Mouse (Mus musculus) ovary, postnatal 14 days (tissue): ENCODE results near the gene Oxtr.

ENCODE experiments used
- DNase-seq: peaks from one replicate; pipeline ENCODE4 v3.0.0; 2022; ENCODE audit warnings: low spot score

Gene Oxtr

DNA sequence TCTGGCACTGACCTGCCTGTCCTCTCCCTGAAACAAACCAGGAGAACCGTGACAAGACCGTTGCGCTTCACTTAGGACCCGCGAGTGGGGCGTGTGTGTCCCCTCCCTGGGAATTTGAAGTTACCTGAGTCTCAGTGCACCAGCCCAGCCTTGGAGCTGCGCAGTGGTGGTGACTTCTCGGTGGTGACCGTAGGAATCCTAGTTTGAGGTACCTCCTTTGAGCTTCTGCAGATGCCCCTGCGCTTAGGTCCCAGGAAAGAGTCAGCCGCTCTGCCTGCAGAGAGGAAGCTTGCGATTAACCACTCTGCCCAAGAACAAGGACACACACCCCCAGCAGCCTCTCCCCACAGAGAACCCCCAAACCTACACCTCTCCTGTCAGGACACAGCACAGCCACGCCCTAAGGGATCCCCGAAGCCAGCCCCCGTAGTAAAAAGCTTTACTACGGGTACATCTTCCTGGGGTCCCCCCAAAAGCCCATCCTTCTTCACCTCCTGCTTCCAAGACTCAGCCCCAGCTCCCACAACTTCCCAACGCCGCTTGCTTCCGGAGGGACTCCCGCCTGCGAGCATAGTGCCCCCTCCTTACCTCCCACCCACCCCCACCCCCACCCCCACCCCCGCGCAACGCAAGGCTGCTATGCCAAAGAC lies at the start of gene Oxtr:
TSS of gene Oxtr (minus strand) at position 34 of the 650 bp plus-strand sequence.
- no peak for DNase-seq

DNA sequence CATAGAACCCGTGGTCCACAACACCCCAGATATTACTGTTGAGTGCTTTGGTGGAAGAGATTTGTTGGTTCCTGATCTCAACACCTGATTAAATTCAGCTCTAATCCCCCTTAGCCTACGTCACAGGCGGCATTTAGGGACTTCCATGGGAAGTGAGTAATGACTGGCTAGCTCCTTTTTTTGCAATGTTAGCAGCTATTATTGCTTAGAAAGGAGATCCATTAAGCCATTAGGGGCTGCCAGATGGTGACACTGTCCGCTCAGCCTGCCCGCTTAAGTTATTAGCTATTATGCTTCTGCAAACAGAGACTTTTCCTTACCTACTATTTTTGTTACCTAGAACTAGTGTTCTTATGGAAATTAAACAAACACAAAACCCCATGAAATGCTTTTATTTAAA lies 35.7 kb upstream of the Oxtr start:
- DNase-seq: no peak

DNA sequence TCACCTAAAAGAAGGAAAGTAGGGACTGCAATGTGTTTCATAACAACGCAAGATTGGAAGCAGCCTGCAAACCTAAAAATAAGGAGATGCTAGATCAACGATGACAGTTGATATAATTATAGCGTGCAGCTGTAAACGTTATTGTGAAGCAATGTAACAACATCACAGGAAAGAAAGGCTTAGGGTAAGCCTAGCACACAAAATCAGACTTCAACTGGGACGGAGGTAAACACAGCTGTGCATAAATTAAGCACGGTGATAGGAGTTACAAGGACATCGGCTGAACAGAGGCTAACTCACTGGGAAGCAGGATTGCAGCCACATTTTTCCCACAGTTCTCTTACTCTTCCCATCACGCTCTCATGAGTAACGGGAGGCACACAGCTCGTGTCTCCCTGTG lies 34.7 kb upstream of the Oxtr start:
- no peak for DNase-seq

DNA sequence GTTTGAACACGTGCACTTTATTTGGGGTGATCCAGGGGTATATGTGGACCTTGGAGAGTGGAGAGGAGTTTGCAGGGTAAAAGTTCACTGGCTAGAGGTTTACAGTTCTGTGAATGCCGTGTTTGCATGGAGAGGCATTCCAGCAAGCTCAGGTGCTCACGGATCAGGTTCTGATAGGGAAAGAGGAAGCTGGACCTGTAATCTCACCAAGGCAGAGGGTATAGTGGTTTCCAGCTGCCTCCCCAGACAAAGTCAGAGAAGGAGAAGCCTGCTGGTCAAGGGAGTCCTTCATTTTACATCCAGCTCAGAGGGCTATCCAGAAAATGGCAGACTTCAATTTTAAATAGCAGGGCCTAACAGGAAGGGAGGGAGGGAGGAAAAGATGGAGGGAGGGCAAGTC lies 28.2 kb upstream of the Oxtr start:
- no peak for DNase-seq

DNA sequence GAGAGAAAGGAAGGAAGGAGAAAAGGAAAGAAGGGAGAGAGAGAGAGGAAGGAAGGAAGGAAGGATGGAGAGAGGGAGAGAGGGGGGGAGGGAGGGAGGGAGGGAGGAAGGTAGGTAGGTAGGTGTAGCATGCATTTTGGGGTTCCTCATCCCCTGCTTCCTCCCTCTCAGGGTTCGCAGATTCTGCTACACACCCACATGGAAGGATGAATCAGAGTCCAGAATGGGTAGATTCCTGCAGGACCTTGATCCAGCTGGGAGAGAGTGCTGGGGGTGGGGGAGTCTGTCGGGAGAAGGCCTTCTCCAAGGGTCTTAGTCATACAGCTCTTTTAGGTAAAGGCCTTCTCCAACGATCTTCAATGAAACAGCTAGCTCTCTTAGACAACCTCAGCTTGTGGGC lies 27.8 kb upstream of the Oxtr start:
- no peak for DNase-seq

DNA sequence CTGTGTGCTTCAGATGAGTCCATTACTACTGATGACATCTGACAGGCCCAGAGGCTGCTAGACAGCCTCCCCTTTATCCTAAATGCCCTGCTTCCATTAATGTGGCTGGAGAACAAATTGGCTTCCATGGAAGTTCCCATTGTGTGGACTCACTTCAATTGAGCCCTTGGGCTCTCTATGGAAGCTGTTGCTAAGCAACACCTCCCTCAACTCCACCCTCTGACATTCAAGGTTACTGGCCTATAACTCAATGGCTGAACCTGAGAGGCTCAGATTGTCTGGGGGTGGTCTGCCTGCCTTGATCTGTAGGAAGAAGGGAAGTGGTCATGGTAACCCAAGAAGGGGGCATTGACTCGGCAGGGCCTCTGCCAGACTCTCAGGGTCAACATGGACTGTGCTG lies 26.8 kb upstream of the Oxtr start:
- DNase-seq: no peak

DNA sequence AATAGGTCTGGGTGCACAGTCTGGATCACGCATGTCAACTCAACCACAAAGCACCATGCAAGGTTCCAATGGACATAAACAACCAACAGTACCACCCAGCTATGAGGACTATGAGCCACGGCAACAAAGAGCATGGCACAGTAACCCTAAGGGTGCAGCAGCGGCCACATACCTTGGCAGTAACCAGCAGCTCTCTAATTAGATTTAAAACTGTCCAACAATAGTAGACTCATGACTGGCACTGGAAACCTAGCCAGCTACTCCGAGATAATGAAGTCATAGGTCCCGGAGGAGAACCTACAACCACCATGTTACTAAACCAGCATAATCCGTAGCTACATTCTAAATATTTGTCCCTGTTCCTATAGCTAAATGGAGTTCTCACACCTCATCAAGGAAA lies 24.8 kb upstream of the Oxtr start:
- DNase-seq: no peak

DNA sequence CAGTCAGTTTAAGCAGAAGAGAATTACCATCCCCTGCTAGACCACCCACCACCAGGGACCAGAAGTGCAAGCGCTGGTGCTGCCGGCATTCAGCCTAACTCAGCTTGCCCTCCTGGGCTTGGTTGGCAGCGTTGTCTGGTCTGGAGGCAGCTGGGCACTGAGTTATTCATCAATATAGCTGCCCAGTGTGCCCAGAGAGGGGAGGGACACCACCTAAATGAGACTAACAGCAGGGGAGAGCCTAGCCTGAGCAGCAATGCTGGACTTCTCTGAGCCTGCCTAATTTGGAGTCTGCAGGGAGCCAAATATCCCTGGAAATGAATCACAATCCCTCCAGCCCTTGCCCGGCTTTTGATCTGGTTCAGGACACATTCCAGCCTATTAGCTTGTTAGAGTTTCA lies 20.6 kb upstream of the Oxtr start:
- no peak for DNase-seq

DNA sequence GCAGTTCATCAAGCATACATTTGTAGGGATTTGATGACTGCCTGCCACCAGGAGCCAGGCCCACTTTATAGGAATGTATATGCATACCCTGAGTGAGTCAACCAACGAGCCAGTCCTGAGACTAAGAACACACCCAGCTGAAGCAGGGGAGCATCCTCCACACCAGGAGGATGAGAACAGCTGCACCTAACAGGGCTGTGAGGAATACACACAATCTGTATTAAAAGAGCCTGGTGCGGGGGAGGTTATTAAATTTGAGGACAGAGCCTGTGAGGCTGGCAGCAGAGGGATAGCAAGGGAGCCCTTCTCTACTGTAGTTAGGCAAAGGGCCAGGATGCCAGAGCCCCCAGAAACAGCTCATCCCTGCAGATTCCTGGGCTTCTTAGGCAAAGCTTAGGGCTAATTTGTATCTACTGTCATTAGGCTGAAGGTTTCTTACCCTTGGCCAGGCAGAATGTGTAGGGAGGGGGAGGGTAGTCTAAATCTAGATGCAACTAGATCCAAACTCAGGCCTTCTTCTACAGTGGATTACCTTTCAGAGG lies 19.9 kb upstream of the Oxtr start:
- no peak for DNase-seq

DNA sequence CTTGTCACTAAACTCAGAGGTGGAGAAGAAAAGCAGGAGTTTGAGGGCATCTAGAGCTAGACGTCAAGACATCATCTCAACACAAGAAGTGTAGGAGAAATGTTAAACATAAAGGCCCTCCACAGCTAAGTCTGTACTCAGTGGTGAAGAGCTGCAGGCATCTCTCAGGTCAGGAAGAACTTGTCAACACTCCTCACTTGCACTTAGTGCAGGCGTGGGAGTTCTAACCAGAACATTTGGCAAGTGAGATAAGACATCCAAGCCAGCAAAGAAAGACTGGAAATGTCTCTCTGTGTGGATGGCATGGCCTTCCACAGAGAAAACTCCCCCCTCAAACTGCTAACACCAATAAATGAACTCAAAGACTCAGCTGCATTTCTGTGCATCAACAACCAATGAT lies 17.9 kb upstream of the Oxtr start:
- no peak for DNase-seq

DNA sequence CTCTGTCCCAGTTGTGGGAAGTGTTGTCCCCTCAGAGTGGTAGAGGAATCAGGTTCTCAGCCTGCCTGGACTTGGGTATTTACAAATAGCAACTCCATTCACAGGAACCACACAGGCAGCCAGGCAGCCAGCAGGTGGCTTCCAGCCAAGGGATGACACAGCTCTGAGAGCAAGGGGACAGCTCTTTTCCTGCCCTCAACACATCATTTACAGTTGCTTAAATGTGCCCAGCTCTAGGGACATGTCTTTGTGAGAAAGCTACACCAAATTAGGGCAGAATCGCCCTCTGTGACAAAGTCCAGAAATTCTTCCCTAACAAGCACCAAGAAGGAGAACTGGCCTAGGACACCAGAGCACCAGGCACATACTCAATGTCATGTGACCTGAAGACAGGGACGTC lies 11.4 kb upstream of the Oxtr start:
- DNase-seq: no peak

DNA sequence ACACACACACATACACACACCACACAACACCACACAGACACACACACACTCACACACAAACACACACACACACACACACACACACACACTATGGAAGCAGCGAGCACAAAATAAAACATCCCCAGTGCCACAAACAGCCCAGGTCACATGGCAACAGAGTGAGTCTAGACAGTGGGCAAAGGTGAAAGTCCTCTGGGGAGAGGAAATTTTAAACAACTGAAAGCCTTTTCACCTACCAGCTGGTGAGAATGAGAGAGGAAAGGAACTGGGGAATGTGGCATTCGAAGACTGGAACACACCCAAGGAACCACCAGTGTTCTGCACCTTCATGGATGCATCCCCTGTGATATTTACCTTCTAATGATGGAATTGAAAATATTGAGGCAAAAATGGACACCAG lies 9.7 kb upstream of the Oxtr start:
- DNase-seq: no peak

DNA sequence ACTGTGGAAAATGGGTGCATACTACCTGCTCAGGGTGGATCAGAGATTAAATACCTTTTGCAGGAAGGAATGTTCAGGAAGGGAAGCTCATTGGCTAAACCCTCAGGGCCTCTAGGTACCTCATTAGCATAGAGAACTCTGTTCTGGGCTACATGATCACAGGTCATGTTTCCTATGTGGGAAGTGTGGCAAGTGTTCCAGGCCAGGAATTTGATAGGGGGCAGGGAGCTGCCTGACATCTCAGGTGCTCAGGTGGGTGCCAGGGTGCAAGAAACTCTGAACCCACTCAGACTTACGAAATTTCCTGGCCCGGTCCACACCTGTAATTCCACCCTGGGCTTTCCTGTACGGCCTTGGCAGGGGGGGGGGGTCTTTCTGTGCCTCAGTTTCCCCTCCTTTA lies 9.0 kb upstream of the Oxtr start:
- DNase-seq: no peak

DNA sequence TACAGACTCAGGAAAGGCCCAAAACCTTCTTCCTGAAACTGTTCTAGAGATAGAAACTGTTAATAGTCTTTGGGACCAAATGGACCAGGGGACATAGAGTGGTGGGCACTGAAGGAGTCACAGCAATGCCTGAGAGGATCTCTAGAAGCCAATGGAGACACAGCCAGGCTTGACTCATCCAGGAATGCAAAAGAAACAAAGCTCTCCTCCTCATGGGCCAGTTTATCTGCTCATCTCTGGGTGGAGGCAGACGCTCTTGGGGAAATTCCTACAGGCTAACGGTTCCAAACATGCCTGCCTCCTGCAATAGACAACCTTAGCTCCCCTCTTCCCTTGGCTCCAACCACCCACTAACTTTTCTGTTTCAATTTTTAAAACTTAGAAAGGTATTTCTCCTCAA lies 7.7 kb upstream of the Oxtr start:
- no peak for DNase-seq

DNA sequence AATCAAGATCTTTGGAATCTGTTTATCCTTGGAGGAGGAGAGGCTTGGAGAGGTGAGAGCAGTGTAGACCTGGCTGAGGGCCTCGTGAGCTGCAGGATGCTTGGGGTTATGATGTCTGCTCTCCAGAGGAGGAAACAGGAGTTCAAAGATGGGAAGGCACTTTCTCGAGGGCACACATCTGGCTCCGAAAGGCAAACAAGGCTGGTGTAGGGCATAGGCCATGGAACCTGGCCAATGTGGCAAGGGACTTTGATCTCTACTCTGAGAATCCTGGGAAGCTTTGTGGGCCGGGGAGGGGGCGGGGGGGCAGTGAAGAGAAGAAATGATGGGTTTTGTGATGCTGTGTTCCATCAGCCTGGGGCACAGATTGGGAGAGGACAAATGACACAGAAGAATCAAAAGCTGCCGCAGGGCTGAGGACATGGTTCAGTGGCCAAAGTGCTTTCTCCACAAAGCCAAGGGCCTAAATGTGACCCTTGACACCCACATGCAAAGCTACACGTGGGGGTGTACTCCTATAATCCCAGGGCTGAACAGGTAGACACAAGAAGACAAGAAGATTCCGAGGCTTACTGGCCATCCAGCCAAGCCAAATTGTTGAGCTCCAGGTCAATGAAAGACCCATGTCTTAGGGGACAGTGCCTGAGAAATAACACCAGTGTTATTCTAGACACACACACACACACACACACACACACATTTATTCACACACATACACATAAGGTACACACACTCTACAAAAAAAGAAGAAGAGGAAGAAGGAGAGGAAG lies 6.7 kb upstream of the Oxtr start:
- DNase-seq: no peak

DNA sequence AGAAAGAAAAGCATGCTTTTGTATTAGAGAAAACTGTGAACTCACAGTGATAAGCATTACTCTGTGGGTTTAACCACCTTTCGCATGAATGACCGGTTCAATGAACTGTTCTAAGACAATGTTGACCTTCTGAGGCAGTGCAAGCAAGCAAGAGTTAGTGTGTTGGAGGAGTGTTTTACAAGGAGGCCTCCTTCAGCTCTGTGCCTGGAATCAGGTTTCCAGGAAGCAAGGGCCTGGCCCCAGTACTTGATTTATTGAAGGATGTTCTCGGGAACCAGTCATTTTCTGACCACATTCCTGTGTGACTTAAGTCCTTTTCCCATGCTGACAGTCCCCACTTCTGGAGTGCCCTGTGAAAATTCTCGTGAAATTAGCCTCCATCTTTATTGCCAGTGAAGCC lies 5.5 kb upstream of the Oxtr start:
- DNase-seq: no peak

DNA sequence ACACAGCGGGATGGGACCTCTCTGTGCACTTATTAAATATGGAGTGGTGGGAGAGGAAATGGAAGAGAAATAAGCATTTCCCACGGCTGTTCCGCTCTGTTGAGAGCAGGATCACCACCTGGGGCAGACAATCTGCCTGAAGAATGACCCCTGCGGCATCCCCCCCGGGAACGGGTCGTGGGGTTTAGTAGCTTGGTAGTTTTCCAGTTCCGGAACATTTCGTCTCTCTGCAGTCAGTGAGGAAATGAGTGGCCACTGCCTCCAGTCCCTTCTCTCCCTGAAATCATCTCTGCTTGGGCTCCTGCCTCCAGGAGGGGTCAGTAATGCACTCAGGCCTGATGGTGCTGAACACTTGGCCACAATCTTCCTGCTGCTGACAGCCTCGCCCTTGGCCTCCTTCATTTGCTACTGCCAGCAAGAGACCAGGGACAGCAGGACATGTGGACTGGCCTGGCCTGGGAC lies 4.9 kb upstream of the Oxtr start:
- no peak for DNase-seq

DNA sequence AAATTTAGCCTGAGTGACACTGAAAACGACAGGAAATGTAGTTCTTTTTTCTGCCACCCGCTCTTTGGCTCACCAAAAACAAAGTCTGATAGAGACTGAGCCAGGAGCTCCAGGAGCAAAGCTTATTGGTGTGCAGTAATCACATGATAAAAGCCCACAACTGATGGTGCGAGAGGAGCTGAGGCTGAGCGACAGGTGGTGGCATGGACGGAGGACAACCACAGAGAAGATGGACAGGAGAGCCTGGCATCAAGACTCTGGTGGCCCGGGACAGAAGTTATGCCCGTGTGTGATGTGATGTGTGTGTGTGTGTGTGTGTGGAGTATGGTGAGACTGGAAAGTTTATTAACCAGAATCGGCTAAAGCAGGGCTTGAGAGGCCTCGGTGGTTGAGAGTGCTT lies 3.6 kb upstream of the Oxtr start:
- DNase-seq: no peak

DNA sequence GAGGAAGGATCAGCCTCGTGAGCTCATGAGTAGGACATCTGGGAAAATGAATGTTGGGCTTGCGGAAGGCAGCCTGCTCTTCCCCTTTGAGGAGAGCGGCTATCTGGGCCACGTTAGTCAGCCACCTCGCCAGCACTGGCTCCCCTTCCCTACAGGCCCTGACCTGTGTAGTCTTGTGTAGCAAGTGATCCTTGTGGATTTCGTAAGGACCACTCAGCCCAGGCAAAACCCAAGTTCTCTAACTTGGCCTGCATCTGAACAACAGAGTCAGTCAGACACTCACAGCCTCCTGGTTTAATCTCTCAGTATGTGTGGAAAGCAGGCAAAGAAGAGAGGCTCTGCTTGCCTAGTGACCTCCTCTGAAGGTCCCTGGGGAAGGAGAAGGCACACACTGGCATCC lies 2.9 kb upstream of the Oxtr start:
- DNase-seq: no peak

DNA sequence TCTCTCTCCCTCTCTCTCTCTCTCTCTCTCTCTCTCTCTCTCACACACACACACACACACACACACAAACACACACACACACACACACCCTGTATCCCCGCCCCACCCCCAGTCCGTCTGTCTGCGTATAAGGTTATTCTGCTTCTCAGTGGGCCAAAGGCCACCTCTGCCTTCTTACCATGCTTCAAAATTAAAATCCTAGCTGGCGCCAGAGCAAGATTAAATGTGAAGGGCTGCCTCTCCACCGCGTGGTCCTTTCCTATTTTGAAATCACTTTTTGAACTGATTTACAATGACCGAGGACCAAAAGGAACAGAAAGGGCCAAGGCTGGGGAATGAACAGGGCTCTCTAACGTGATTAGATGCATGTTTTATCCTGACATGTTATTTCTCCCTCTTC lies 1.8 kb upstream of the Oxtr start:
- no peak for DNase-seq

DNA sequence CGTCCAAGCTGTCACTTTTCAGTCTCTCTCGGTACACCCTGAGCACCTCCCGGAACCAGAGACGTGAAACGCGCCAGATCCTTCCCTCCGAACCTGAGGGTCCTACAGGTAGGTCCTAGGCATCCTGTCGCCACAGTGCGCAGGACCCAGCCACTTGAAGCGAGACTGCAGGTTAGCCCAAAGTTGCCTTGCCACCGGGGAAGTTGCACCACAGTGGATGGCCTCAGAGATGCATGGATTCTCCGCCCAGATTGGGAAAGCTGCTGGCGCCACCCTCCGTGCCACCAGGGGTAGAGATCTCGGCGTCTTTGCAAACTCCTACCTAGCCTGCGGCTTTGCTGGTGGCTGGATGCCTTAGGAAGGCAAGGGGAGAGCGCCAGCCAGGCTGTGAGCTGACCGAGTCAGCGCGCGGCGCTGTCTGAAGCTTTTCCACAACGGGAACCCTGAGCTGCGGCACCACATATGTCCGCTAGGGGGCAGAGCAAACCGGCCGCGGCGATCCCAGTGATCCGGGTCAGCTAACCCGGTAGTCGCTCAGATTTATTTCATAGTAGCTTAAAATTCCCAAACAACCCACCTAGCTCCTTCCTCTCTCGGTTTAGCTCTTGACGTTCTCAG lies 991 bp upstream of the Oxtr start:
- peak; percentile 87 for DNase-seq

DNA sequence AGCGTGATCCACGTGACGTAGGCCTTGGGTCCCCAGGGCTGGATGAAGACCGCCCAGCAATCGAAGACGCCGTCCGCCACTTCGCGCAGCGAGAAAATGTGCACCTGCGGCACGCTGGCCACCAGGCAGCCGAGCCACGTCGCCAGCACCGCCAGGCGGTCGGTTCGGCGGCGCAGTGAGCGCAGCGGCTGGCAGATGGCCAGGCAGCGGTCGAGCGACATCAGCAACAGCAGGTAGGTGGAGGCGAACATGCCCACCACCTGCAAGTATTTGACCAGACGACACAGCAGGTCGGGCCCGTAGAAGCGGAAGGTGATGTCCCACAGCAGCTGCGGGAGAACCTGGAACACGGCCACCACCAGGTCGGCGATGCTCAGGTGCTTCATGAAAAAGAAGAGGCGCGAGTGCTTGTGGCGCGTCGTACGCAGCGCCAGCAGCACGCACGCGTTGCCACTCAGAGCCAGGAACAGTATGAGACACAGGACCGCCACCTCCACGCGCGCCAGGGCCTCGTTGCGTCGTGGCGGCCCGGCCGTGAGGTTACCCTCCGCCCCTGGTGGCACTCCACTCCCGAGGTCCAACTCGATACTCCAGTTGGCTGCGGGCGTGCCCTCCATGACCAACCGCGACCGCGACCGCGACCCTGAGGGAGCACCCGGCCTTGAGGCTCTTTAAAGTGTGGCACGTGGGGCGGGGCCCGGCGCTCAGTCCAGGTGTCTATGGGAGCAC lies 398 bp downstream of the Oxtr start:
- DNase-seq: no peak

DNA sequence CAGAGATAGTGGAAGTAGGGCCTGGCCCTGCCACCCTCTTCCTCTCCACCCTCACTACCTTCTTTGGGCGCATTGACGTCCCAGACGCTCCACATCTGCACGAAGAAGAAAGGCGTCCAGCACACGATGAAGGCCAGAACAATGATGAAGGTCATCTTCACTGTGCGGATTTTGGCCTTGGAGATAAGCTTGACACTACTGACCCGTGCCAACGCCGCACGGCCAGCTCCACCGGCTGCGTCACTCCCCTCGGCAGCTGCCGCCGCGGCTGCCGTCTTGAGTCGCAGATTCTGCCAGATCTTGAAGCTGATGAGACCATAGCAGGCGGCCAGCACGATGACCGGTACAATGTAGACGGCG lies 942 bp downstream of the Oxtr start:
- DNase-seq: no peak
